Mouse (Mus musculus) kidney, embryonic 14.5 days (tissue): ENCODE results near the gene Nckipsd. TPM values are rescaled to one million over a fixed set of nuclear protein-coding genes. Genes with fewer than 3 reads are reported as not detected.

Experiments used
- microRNA-seq: library from miRNA; unstranded; fragments of <30 nt; microRNA quantifications from one replicate; pipeline ENCODE4, GENCODE M21; 2016
- polyA plus RNA-seq: library from polyadenylated mRNA; unstranded; fragments of >200 nt; fragmentation: Nextera tagmentation; extraction: Ambion mirVana; gene quantifications from 2 replicates; pipeline ENCODE4 v1.2.1, GENCODE M21; 2014

Nckipsd gene
- polyA plus RNA-seq, 1 experiment from 2014 or later = 21.7 TPM

Small RNAs within 50 kb of the gene (microRNA-seq; reads per million reads assigned to microRNA genes)
- gene Gm23156 = not detected

Other genes with a start within 250 kb of the Nckipsd start
- gene Impdh2, start 248.1 kb upstream of the Nckipsd start, polyA plus RNA-seq = 185 and 229 TPM in 2 replicates
- 37.0 and 50.6 TPM in 2 replicates for gene Ndufaf3, start 240.9 kb upstream of the Nckipsd start, polyA plus RNA-seq
- gene Dalrd3, start 238.5 kb upstream of the Nckipsd start, polyA plus RNA-seq = 130 and 159 TPM in 2 replicates
- 86.0 and 114 TPM in 2 replicates for gene Wdr6, start 229.6 kb upstream of the Nckipsd start, polyA plus RNA-seq
- 7.5 and 7.7 TPM in 2 replicates for gene P4htm, start 210.7 kb upstream of the Nckipsd start, polyA plus RNA-seq
- gene Arih2, start 159.0 kb upstream of the Nckipsd start, polyA plus RNA-seq = 32.7 and 38.8 TPM in 2 replicates
- 25.8 and 41.7 TPM in 2 replicates for gene Slc25a20, start 146.3 kb upstream of the Nckipsd start, polyA plus RNA-seq
- gene Prkar2a, start 119.1 kb upstream of the Nckipsd start, polyA plus RNA-seq = 25.9 and 28.8 TPM in 2 replicates
- 125 and 134 TPM in 2 replicates for gene Ip6k2, start 24.6 kb upstream of the Nckipsd start, polyA plus RNA-seq
- gene Celsr3, start 18.0 kb downstream of the Nckipsd start, polyA plus RNA-seq = 0.04 and 0.17 TPM in 2 replicates
- 8.6 and 14.5 TPM in 2 replicates for gene Slc26a6, start 44.9 kb downstream of the Nckipsd start, polyA plus RNA-seq
- not detected in 2 replicates for gene Tmem89, start 106.3 kb downstream of the Nckipsd start, polyA plus RNA-seq
- 482 and 520 TPM in 2 replicates for gene Uqcrc1, start 128.3 kb downstream of the Nckipsd start, polyA plus RNA-seq
- gene Col7a1, start 145.2 kb downstream of the Nckipsd start, polyA plus RNA-seq = 3.5 and 5.4 TPM in 2 replicates
- gene Ucn2, start 177.6 kb downstream of the Nckipsd start, polyA plus RNA-seq = 0.24 TPM in 1 of 2 replicates, not detected in the other
- 6.4 and 10.1 TPM in 2 replicates for gene Pfkfb4, start 183.4 kb downstream of the Nckipsd start, polyA plus RNA-seq
- gene Shisa5, start 230.2 kb downstream of the Nckipsd start, polyA plus RNA-seq = 58.0 and 65.7 TPM in 2 replicates